Mouse (Mus musculus): ENCODE measurements around the gene Zfp2. TPM values are rescaled to one million over a fixed set of nuclear protein-coding genes. Genes with fewer than 3 reads are reported as not detected.
A peak's percentile ranks its signal among the peaks of the same experiment; 100 is the strongest.

Zfp2 gene
- polyA plus RNA-seq (2015; fragmentation: Nextera tagmentation; extraction: Ambion mirVana): 41.5 and 46.0 TPM in 2 replicates

DNA sequence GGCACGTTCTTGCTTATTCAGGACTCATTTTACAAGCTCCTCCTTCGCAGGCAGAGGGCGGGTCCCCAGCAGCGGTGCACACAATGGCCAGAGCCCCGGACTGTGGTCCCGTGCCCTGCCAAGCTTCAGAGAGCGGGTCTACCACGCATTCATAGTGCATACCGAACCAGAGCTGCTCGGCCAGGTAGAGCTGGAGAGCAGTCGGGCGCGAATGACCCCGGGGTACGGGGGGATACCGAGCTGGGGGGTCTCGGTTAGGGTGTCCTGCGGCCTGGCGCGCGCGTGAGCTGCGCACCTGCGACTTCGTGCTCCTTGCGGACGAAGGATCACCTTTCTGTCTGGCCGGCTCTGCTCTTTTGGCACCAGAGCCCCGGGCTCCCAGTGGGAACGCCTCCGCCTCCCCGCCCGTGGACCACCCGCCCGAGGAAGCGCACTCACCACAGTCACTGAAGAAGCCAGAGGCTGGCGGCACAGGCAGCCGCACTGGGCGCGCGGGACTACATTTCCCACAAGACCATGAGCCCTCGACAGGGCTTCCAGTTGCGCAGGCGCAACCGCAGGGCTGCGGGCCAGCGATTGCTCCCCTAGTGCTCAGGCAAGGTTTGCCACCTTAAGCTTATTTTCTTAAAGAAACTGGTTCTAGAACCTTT, at the start of gene Zfp2:
TSS of gene Zfp2 (minus strand) at position 495 of the 650 bp plus-strand sequence.
- peak within 1 kb of the TSS; percentile 67 for H3K4me3 ChIP-seq
- peaks cover 14% of the 10 kb centered on the region for H3K4me1 ChIP-seq (replicated peaks)
- peak within 1 kb of the TSS; percentile 54 for H3K4me2 ChIP-seq
- peak; percentile 98 for ATAC-seq (ENCODE audit: low FRiP score, low read depth)
- peaks cover 18% of the 10 kb centered on the region for H3K36me3 ChIP-seq
- H3K27ac ChIP-seq (replicated peaks): peak within 1 kb of the TSS; percentile 95
- WGBS: under 1% methylated on average over 46 of the region's 47 CpGs
- no peaks in the 10 kb centered on the region for H3K27me3 ChIP-seq
- H3K9me3 ChIP-seq: peaks cover 9% of the 10 kb centered on the region; the same call in 1 of the 2 replicates
- peak within 1 kb of the TSS; percentile 96 for H3K9ac ChIP-seq

DNA sequence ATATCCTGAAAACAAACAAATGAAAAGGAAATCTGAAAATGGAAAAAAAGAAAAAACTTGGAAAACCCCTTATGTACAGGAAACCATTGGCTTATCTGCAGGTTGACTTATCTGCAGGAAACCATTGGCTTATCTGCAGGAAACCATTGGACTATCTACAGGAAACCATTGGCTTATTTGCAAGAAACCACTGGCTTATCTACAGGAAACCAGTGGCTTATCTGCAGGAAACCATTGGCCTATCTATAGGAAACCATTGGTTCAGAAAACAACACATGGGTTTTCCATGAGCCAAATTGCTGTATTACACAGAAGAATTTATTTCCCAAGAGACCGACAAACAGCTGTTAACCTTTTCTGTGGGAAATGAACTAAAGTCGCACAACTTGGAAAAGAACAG, 48.9 kb upstream of the Zfp2 start:
- Histone ChIP-seq H3K36me3 (no peaks in the 10 kb centered on the region), H3K27ac (replicated peaks) (no peak overlapping the region), H3K9ac (no peak overlapping the region), H3K27me3 (no peaks in the 10 kb centered on the region), H3K4me1 (replicated peaks) (no peaks in the 10 kb centered on the region), H3K9me3 (no peaks in the 10 kb centered on the region), H3K4me3 (no peak overlapping the region), H3K4me2 (no peak overlapping the region)
- no peak for ATAC-seq (ENCODE audit: low FRiP score, low read depth)
- WGBS: 85% methylated on average over 2 of the region's 2 CpGs

DNA sequence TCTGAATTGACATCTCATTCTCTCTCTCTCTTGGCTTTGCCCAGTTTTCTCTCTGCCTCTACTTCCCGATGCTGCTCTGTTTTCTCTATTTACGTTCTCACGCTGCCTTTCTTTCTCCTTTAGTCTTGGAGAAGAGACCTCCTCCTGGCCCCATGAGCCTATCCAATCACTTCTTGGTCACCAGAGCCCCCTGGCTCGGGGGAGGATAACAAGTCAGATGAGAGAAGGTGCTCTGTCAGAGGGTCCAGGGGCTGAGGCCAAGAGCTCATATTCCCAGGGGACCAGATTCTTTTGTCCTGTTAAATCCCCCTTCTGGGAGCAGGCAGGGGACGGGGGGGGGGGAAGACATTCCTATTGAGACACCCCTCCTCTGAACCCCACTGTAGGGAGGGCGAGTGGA, 37.7 kb upstream of the Zfp2 start, which contains the start of gene Prop1:
TSS of gene Prop1 (minus strand) at position 101 of the 400 bp plus-strand sequence.
- H3K27me3 ChIP-seq: no peaks in the 10 kb centered on the region
- no peak for ATAC-seq (ENCODE audit: low FRiP score, low read depth)
- no peak within 1 kb of the TSS for H3K4me3 ChIP-seq
- H3K4me1 ChIP-seq (replicated peaks): no peaks in the 10 kb centered on the region
- no peak within 1 kb of the TSS for H3K4me2 ChIP-seq
- H3K9ac ChIP-seq: no peak within 1 kb of the TSS
- no peak within 1 kb of the TSS for H3K27ac ChIP-seq (replicated peaks)
- 64% methylated on average over 6 of the region's 6 CpGs for WGBS
- H3K36me3 ChIP-seq: no peaks in the 10 kb centered on the region
- H3K9me3 ChIP-seq: no peaks in the 10 kb centered on the region

DNA sequence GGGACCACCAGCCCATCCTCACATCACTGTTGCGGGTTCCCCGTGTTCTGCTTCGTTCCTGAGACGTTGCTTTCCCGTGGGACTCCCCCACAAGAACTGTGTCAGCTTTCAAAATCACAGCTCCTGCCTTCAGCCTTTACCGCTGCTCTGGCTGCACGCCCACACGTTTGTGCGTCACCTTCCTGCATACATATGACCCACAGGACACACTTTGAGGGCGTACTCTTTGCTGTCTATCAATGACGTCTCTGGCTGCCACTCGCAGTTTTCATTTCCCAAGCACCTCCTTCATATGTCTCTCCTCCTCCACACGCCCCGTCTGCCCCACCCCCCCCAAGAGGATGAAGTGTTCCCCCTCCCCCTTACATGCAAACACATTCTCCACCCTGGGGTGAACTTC, 36.3 kb upstream of the Zfp2 start:
- no peaks in the 10 kb centered on the region for H3K4me1 ChIP-seq (replicated peaks)
- H3K27me3 ChIP-seq: no peaks in the 10 kb centered on the region
- no peak overlapping the region for H3K27ac ChIP-seq (replicated peaks)
- no peaks in the 10 kb centered on the region for H3K9me3 ChIP-seq
- ATAC-seq (ENCODE audit: low FRiP score, low read depth): no peak
- H3K4me3 ChIP-seq: no peak overlapping the region
- 70% methylated on average over 14 of the region's 14 CpGs for WGBS
- H3K4me2 ChIP-seq: no peak overlapping the region
- no peaks in the 10 kb centered on the region for H3K36me3 ChIP-seq
- H3K9ac ChIP-seq: no peak overlapping the region

DNA sequence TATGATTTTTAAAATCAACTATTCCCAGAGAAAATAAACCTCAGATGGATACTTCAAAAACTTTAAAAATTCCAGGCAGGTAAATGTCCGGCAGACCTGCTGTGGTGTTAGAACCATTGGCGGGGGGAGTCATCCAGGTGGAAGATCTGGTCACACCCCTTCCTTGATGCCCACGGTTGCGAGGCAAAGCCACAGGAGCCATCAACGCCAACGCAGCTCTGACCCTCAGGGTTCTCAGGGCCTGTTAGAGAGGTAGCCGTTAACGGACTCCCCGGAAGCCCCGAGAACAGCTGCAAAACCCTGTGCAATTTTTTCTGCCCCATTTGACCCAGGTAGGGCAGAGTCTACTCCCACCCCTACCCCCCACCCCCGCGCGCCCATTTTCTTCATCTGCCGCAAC, 27.5 kb upstream of the Zfp2 start, which contains the start of gene 4933414I15Rik:
TSS of gene 4933414I15Rik (minus strand) at position 260 of the 400 bp plus-strand sequence.
- Histone ChIP-seq H3K36me3 (no peaks in the 10 kb centered on the region), H3K4me3 (no peak within 1 kb of the TSS), H3K9me3 (no peaks in the 10 kb centered on the region), H3K4me2 (no peak within 1 kb of the TSS), H3K4me1 (replicated peaks) (no peaks in the 10 kb centered on the region), H3K27ac (replicated peaks) (no peak within 1 kb of the TSS), H3K9ac (no peak within 1 kb of the TSS), H3K27me3 (no peaks in the 10 kb centered on the region)
- 83% methylated on average over 14 of the region's 14 CpGs for WGBS
- no peak for ATAC-seq (ENCODE audit: low FRiP score, low read depth)

DNA sequence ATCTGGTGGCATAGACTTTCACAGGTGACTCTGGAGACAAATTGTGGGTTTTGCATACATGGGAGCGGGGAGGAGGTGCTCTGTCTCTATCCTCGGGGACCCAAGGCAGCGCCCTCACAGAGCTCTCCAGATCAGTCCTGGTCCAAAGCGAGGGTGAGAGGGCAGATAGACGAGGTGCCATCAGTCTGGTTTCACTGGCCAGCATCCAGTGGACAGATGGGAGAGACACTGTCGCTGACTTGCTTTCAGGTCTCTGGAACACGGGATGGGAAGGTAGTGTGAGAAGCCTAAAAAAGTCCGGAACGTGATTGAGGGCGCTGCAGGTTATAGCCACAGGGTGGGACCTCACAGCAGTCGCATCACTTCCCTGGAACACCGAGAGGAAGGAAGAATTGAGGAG, 26.4 kb upstream of the Zfp2 start:
- Histone ChIP-seq H3K9ac (no peak overlapping the region), H3K27ac (replicated peaks) (no peak overlapping the region), H3K27me3 (no peaks in the 10 kb centered on the region), H3K4me2 (no peak overlapping the region), H3K4me3 (no peak overlapping the region), H3K9me3 (no peaks in the 10 kb centered on the region), H3K36me3 (no peaks in the 10 kb centered on the region), H3K4me1 (replicated peaks) (no peaks in the 10 kb centered on the region)
- ATAC-seq (ENCODE audit: low FRiP score, low read depth): no peak
- WGBS: 74% methylated on average over 12 of the region's 12 CpGs

DNA sequence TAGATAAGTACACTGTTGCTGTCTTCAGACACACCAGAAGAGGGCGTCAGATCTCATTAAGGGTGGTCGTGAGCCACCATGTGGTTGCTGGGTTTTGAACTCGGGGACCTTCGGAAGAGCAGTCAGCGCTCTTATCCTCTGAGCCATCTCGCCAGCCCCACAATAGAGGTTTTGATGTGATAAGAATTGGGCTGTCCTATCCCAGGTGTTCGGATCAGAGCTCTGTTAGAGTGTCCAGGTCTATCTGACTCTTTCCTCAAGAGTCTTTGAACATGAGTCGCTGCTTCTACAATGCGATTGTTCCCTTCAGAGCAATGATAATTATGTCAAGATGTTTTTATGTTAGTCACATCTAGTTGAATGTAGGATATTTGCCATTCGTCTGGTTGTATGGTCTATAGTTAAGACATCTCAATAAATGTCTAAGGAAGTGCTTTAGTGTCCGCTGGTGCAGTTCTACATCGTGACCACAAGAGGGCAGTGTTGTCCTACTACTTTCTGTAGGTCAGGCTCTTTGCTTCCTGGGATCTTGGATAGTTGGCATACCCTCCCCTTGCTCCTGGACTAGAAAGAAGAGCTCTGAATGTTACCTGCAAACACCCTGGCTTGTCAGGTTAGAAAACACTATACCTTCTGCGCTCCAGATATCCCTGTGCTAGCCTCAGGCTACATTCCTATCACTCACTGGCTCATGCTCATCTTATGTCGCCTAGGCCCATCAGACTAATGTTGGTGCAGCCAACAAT, 23.8 kb upstream of the Zfp2 start:
- Histone ChIP-seq H3K4me3 (no peak overlapping the region), H3K9ac (no peak overlapping the region), H3K36me3 (no peaks in the 10 kb centered on the region), H3K4me1 (replicated peaks) (no peaks in the 10 kb centered on the region), H3K27me3 (no peaks in the 10 kb centered on the region), H3K4me2 (no peak overlapping the region), H3K9me3 (no peaks in the 10 kb centered on the region), H3K27ac (replicated peaks) (no peak overlapping the region)
- 40% methylated on average over 14 of the region's 14 CpGs for WGBS
- peak; percentile 72; the same call in 1 of the 2 replicates for ATAC-seq (ENCODE audit: low FRiP score, low read depth)

DNA sequence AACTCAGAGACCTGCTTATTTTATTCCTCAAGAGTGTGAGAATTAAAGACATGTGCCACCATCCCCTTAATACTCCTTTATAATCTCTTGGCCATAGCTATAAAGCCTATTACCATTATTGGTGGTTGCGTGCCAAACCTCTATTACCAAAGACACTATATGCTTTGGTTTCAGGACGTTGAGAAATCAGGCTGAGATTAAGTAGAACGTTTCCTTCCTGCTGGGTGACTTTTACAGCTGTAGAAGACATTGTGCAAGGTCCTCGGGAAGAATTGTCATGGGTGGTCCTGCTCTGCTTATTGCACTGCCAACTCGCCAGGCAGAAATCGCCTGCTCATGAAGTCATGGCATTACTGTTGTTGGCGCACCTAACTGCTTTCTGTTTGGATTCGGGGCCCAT, 22.5 kb upstream of the Zfp2 start:
- no peaks in the 10 kb centered on the region for H3K27me3 ChIP-seq
- WGBS: 83% methylated on average over 8 of the region's 8 CpGs
- ATAC-seq (ENCODE audit: low FRiP score, low read depth): no peak
- no peak overlapping the region for H3K4me3 ChIP-seq
- no peak overlapping the region for H3K9ac ChIP-seq
- no peaks in the 10 kb centered on the region for H3K4me1 ChIP-seq (replicated peaks)
- no peak overlapping the region for H3K27ac ChIP-seq (replicated peaks)
- no peaks in the 10 kb centered on the region for H3K9me3 ChIP-seq
- no peak overlapping the region for H3K4me2 ChIP-seq
- H3K36me3 ChIP-seq: no peaks in the 10 kb centered on the region

DNA sequence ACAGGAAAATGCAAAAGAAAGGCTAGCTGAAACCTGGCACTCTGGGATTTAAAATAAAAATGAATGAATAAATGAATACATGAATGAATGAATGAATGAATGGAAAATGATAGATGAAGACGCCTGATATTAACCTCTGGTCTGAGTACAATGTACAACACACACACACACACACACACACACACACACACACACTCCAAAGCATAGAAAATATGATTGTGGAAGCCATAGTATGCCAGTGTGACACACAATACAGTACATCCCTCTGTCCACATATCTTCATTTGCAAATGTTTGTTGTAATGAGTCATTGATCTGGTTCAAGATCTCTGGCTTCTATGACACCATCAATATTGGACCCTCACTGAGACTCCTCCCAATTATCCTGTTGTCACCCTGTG, 16.1 kb upstream of the Zfp2 start:
- Histone ChIP-seq H3K9me3 (no peaks in the 10 kb centered on the region), H3K4me1 (replicated peaks) (peaks cover 14% of the 10 kb centered on the region; the same call in 1 of the 2 replicates), H3K27ac (replicated peaks) (peak overlapping the region; percentile 91; the same call in 1 of the 2 replicates), H3K27me3 (no peaks in the 10 kb centered on the region), H3K4me3 (peak overlapping the region; percentile 76; the same call in 1 of the 2 replicates), H3K36me3 (no peaks in the 10 kb centered on the region), H3K9ac (no peak overlapping the region), H3K4me2 (peak overlapping the region; percentile 95)
- 65% methylated on average over 1 of the region's 1 CpGs for WGBS
- peak; percentile 25; the same call in 1 of the 2 replicates for ATAC-seq (ENCODE audit: low FRiP score, low read depth)

DNA sequence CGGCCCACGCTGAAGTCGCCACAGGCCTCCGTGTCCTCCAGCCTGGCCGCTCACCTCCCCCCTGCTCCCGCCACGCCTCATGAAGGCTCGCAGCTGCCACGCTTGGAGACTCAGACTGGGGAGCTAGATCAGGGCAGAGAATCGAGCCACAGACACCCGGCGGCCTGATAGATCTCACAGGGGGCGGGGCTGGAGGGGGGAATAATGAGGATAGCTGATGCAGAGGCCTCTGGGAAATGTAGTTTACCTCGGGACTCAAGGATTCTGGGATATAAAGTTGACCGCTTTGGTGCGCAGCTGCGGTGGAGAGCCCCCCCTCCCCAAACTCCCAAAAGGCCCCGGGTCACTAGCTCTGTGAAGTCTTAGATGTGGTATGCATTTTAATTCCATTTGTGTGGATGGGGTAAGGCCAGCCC, 15.5 kb upstream of the Zfp2 start, which contains the start of gene Zfp354b:
TSS of gene Zfp354b (minus strand) at position 183 of the 416 bp plus-strand sequence.
- H3K9me3 ChIP-seq: no peaks in the 10 kb centered on the region
- peak; percentile 96 for ATAC-seq (ENCODE audit: low FRiP score, low read depth)

DNA sequence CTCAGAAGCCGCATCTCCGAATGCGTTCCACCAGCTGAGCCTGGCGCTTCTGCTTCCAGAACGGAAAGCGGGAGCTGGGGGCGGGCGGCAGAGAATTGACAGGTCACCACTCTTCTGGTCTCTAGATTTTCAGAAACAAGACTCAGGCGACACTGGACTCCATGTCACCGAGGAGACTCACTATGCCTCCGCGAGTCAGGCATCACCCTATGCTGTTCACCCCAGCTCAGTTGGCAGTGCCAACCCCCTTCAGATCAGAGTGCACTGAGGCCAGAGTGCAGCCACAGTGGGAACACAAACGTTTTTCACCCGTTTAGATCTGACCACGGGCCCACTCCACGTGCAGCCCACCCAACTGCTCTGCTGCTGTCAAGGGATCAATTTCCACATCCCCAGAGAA, 15.1 kb upstream of the Zfp2 start:
- peak overlapping the region; percentile 91 for H3K27ac ChIP-seq (replicated peaks)
- no peaks in the 10 kb centered on the region for H3K9me3 ChIP-seq
- peak overlapping the region; percentile 76 for H3K4me3 ChIP-seq
- peak overlapping the region; percentile 88 for H3K9ac ChIP-seq
- H3K4me2 ChIP-seq: peak overlapping the region; percentile 95
- peaks cover 14% of the 10 kb centered on the region; the same call in 1 of the 2 replicates for H3K4me1 ChIP-seq (replicated peaks)
- peak; percentile 75; the same call in 1 of the 2 replicates for ATAC-seq (ENCODE audit: low FRiP score, low read depth)
- WGBS: 0% methylated on average over 16 of the region's 16 CpGs
- H3K36me3 ChIP-seq: no peaks in the 10 kb centered on the region
- no peaks in the 10 kb centered on the region for H3K27me3 ChIP-seq

More for the DNA sequence above, 15.5 kb upstream of the Zfp2 start, which contains the start of gene Zfp354b:
- Histone ChIP-seq H3K9ac (peak within 1 kb of the TSS; percentile 88), H3K4me3 (peak within 1 kb of the TSS; percentile 76), H3K27me3 (no peaks in the 10 kb centered on the region), H3K36me3 (no peaks in the 10 kb centered on the region), H3K27ac (replicated peaks) (peak within 1 kb of the TSS; percentile 91), H3K4me1 (replicated peaks) (peaks cover 14% of the 10 kb centered on the region; the same call in 1 of the 2 replicates), H3K4me2 (peak within 1 kb of the TSS; percentile 95)
- WGBS: under 1% methylated on average over 18 of the region's 18 CpGs

Data from hindbrain, embryonic 15.5 days (tissue).